Mouse (Mus musculus) C2C12 (cell line): ENCODE measurements around the gene Pcdh15. TPM values are rescaled to one million over a fixed set of nuclear protein-coding genes. Genes with fewer than 3 reads are reported as not detected.

Source experiments
- H3K27me3 ChIP-seq: one replicate; pipeline ENCODE4 v1.6.1; 2011; ENCODE audit not compliant: control insufficient read depth, insufficient read depth, insufficient read length
- H3K36me3 ChIP-seq: one replicate; pipeline ENCODE4 v1.6.1; 2011; ENCODE audit not compliant: control insufficient read depth, insufficient read depth
- H3K4me3 ChIP-seq: one replicate; pipeline ENCODE4 v1.5.1; 2011; ENCODE audit warnings: mild to moderate bottlenecking, control low read depth; ENCODE audit not compliant: poor library complexity, insufficient read depth, severe bottlenecking
- H3K79me2 ChIP-seq: one replicate; pipeline ENCODE4 v1.6.1; 2011; ENCODE audit not compliant: control insufficient read depth, insufficient read depth
- H3K79me3 ChIP-seq: one replicate; pipeline ENCODE4 v1.6.1; 2011; ENCODE audit warnings: low read depth, control low read depth
- H3ac ChIP-seq: one replicate; pipeline ENCODE3; 2011; ENCODE audit warnings: low read depth; ENCODE audit not compliant: control insufficient read depth, insufficient read length
- CEBPB ChIP-seq: IDR thresholded peaks from one replicate; pipeline ENCODE4 v1.6.1; 2011; ENCODE audit warnings: low read depth, mild to moderate bottlenecking, control low read depth, moderate library complexity
- CTCF ChIP-seq: IDR thresholded peaks from one replicate; pipeline ENCODE4 v1.5.1; 2011; ENCODE audit not compliant: control insufficient read depth, insufficient read depth, insufficient read length
- FOSL1 ChIP-seq: IDR thresholded peaks from one replicate; pipeline ENCODE4 v1.8.0; 2011; ENCODE audit warnings: mild to moderate bottlenecking, low read length; ENCODE audit not compliant: poor library complexity, insufficient read depth, severe bottlenecking
- MAX ChIP-seq: IDR thresholded peaks from one replicate; pipeline ENCODE4 v1.6.1; 2011; ENCODE audit warnings: mild to moderate bottlenecking, control low read depth
- MYOD1 ChIP-seq: IDR thresholded peaks from one replicate; pipeline ENCODE4 v1.6.1; 2011; ENCODE audit warnings: low read depth; ENCODE audit not compliant: control insufficient read depth, insufficient read length
- MYOG ChIP-seq: IDR thresholded peaks from one replicate; pipeline ENCODE4 v1.6.1; 2011; ENCODE audit not compliant: control insufficient read depth, insufficient read length; ENCODE audit errors: extremely low read depth
- USF1 ChIP-seq: IDR thresholded peaks from one replicate; pipeline ENCODE4 v1.6.1; 2011; ENCODE audit warnings: low read depth, mild to moderate bottlenecking, control low read depth, moderate library complexity
- polyA plus RNA-seq: library from polyadenylated mRNA; unstranded; fragments of >200 nt; fragmentation: generic; extraction: Trizol; gene quantifications from one replicate; pipeline ENCODE4 v1.2.1, GENCODE M21; 2012; ENCODE audit warnings: missing spikeins

Pcdh15 gene
- polyA plus RNA-seq, 1 experiment, result 0.54 TPM

GRCm38 (mm10) chr10:73887771-73888170 is 788.6 kb downstream of the Pcdh15 start:
- Histone ChIP-seq H3K27me3 (no peaks in the 10 kb centered on the region), H3K4me3 (no peak overlapping the region), H3K36me3 (no peaks in the 10 kb centered on the region), H3K79me2 (no peaks in the 10 kb centered on the region), H3K79me3 (no peaks in the 10 kb centered on the region), H3ac (no peak overlapping the region)
- TF ChIP-seq FOSL1, result no peak
- no peak for TF ChIP-seq MYOG
- no peak for TF ChIP-seq USF1
- no peak for TF ChIP-seq MYOD1
- no peak for TF ChIP-seq MAX
- no peak for TF ChIP-seq CTCF
- no peak for TF ChIP-seq CEBPB

- Histone ChIP-seq H3K79me3 (no peaks in the 10 kb centered on the region), H3K4me3 (no peak overlapping the region), H3ac (no peak overlapping the region), H3K36me3 (no peaks in the 10 kb centered on the region), H3K27me3 (no peaks in the 10 kb centered on the region), H3K79me2 (no peaks in the 10 kb centered on the region)
- TF ChIP-seq FOSL1 (no peak), USF1 (no peak), MYOD1 (no peak), CTCF (no peak), MAX (no peak), CEBPB (no peak), MYOG (no peak)
Observed at GRCm38 (mm10) chr10:73892251-73892650, 793.1 kb downstream of the Pcdh15 start.

GRCm38 (mm10) chr10:73896086-73896607 is 797.0 kb downstream of the Pcdh15 start:
- H3K4me3 ChIP-seq, result no peak overlapping the region
- no peak overlapping the region for H3ac ChIP-seq
- H3K79me3 ChIP-seq, result no peaks in the 10 kb centered on the region
- TF ChIP-seq CTCF (no peak), FOSL1 (no peak), MYOG (no peak), MYOD1 (no peak), CEBPB (no peak), USF1 (no peak), MAX (no peak)
- no peaks in the 10 kb centered on the region for H3K27me3 ChIP-seq
- no peaks in the 10 kb centered on the region for H3K36me3 ChIP-seq
- H3K79me2 ChIP-seq, result no peaks in the 10 kb centered on the region

GRCm38 (mm10) chr10:73899165-73899564 is 800.0 kb downstream of the Pcdh15 start:
- TF ChIP-seq MYOG, result no peak
- no peak for TF ChIP-seq CEBPB
- no peak for TF ChIP-seq MAX
- TF ChIP-seq CTCF, result no peak
- no peak for TF ChIP-seq MYOD1
- no peak for TF ChIP-seq USF1
- no peak for TF ChIP-seq FOSL1
- Histone ChIP-seq H3K79me2 (no peaks in the 10 kb centered on the region), H3K27me3 (no peaks in the 10 kb centered on the region), H3K4me3 (no peak overlapping the region), H3K36me3 (no peaks in the 10 kb centered on the region), H3ac (no peak overlapping the region), H3K79me3 (no peaks in the 10 kb centered on the region)

GRCm38 (mm10) chr10:73907626-73908025 is 808.5 kb downstream of the Pcdh15 start:
- H3K4me3 ChIP-seq, result no peak overlapping the region
- no peaks in the 10 kb centered on the region for H3K79me2 ChIP-seq
- no peaks in the 10 kb centered on the region for H3K79me3 ChIP-seq
- TF ChIP-seq USF1, result no peak
- TF ChIP-seq MYOG, result no peak
- no peak for TF ChIP-seq MAX
- TF ChIP-seq FOSL1, result no peak
- no peak overlapping the region for H3ac ChIP-seq
- H3K27me3 ChIP-seq, result no peaks in the 10 kb centered on the region
- H3K36me3 ChIP-seq, result no peaks in the 10 kb centered on the region

GRCm38 (mm10) chr10:73908568-73908967 is 809.4 kb downstream of the Pcdh15 start:
- Histone ChIP-seq H3K27me3 (no peaks in the 10 kb centered on the region), H3ac (no peak overlapping the region), H3K36me3 (no peaks in the 10 kb centered on the region), H3K4me3 (no peak overlapping the region), H3K79me3 (no peaks in the 10 kb centered on the region), H3K79me2 (no peaks in the 10 kb centered on the region)
- TF ChIP-seq CEBPB, result no peak
- TF ChIP-seq CTCF, result no peak
- TF ChIP-seq MYOD1, result no peak
- no peak for TF ChIP-seq MYOG
- no peak for TF ChIP-seq MAX
- TF ChIP-seq USF1, result no peak
- TF ChIP-seq FOSL1, result no peak
